Mouse (Mus musculus) T-helper 1 cell (primary cell): ENCODE results near the gene Gnb1l.

Source experiments
- in situ Hi-C: fragments of 300-600 bp; cut with MboI, MseI; formaldehyde crosslinking; loops from one replicate; pipeline ENCODE4 v1.15.1; 2025; ENCODE audit warnings: high pct_unique_total_duplicates

The Gnb1l gene

GRCm38 (mm10) chr16:18543151-18543829, 44.8 kb downstream of the Gnb1l start:
- in situ Hi-C loops: no loop called here

GRCm38 (mm10) chr16:18547891-18548290, 49.4 kb downstream of the Gnb1l start:
- in situ Hi-C loops: no loop called here

GRCm38 (mm10) chr16:18551604-18552003, 53.1 kb downstream of the Gnb1l start:
- in situ Hi-C loops: no loop called here

- in situ Hi-C loops: no loop called here
These were observed 53.7 kb downstream of the Gnb1l start for GRCm38 (mm10) chr16:18552106-18552710.

GRCm38 (mm10) chr16:18554721-18555120, 56.2 kb downstream of the Gnb1l start:
- in situ Hi-C loops: no loop called here

GRCm38 (mm10) chr16:18555235-18555935, 56.9 kb downstream of the Gnb1l start:
- in situ Hi-C loops: no loop called here

GRCm38 (mm10) chr16:18556461-18556860, 57.9 kb downstream of the Gnb1l start:
- in situ Hi-C loops: no loop called here

- in situ Hi-C loops: no loop called here
These were observed 66.0 kb downstream of the Gnb1l start for GRCm38 (mm10) chr16:18564472-18564871.

- in situ Hi-C loops: no loop called here
These were observed 70.1 kb downstream of the Gnb1l start for GRCm38 (mm10) chr16:18568599-18568998.

GRCm38 (mm10) chr16:18574196-18574595, 75.7 kb downstream of the Gnb1l start:
- in situ Hi-C loops: no loop called here

- in situ Hi-C loops: no loop called here
These were observed 78.6 kb downstream of the Gnb1l start for GRCm38 (mm10) chr16:18577071-18577470.

GRCm38 (mm10) chr16:18577599-18578160, 79.2 kb downstream of the Gnb1l start:
- in situ Hi-C loops: no loop called here

- in situ Hi-C loops: no loop called here
These were observed 81.9 kb downstream of the Gnb1l start for GRCm38 (mm10) chr16:18580389-18580788.

- in situ Hi-C loops: no loop called here
These were observed 82.6 kb downstream of the Gnb1l start for GRCm38 (mm10) chr16:18581050-18581622.

GRCm38 (mm10) chr16:18581623-18582205, 83.2 kb downstream of the Gnb1l start:
- in situ Hi-C loops: no loop called here

- in situ Hi-C loops: no loop called here
These were observed 84.1 kb downstream of the Gnb1l start for GRCm38 (mm10) chr16:18582426-18583148.

- in situ Hi-C loops: no loop called here
These were observed 84.7 kb downstream of the Gnb1l start for GRCm38 (mm10) chr16:18583169-18583568.

GRCm38 (mm10) chr16:18583673-18584357, 85.3 kb downstream of the Gnb1l start:
- in situ Hi-C loops: no loop called here

- in situ Hi-C loops: no loop called here
These were observed 86.5 kb downstream of the Gnb1l start for GRCm38 (mm10) chr16:18584901-18585510.

- in situ Hi-C loops: no loop called here
These were observed 87.2 kb downstream of the Gnb1l start for GRCm38 (mm10) chr16:18585676-18586075.
